Mouse (Mus musculus) liver, adult 2 months (tissue): ENCODE results near the gene Extl1. TPM values are rescaled to one million over a fixed set of nuclear protein-coding genes. Genes with fewer than 3 reads are reported as not detected.

ENCODE experiments used
- DNase-seq: peaks from one replicate; pipeline ENCODE4 v3.0.0-alpha.2; 2011; ENCODE audit warnings: low read depth, low spot score; ENCODE audit errors: extremely low read depth
- H3K27ac ChIP-seq: fragments of 200-500 bp; replicated peaks from 2 replicates; pipeline ENCODE4 v1.5.1; 2012; ENCODE audit warnings: low read depth, mild to moderate bottlenecking, control low read depth, inconsistent platforms, low read length; ENCODE audit not compliant: insufficient read depth
- H3K27me3 ChIP-seq: fragments of 200-500 bp; 2 replicates; pipeline ENCODE4 v1.6.1; 2012; ENCODE audit warnings: mild to moderate bottlenecking, moderate library complexity, low read length, inconsistent platforms; ENCODE audit not compliant: control insufficient read depth, insufficient read depth
- H3K36me3 ChIP-seq: fragments of 200-500 bp; 2 replicates; pipeline ENCODE4 v1.6.1; 2012; ENCODE audit warnings: low read length, inconsistent platforms; ENCODE audit not compliant: control insufficient read depth, insufficient read depth
- H3K4me1 ChIP-seq: fragments of 200-500 bp; 2 replicates; pipeline ENCODE4 v1.6.1; 2011; ENCODE audit warnings: low read length; ENCODE audit not compliant: control insufficient read depth, insufficient read depth
- H3K4me3 ChIP-seq: fragments of 200-500 bp; 2 replicates; pipeline ENCODE4 v1.5.1; 2011; ENCODE audit warnings: low read depth, mild to moderate bottlenecking, control low read depth, low read length, moderate library complexity; ENCODE audit not compliant: insufficient read depth
- H3K79me2 ChIP-seq: fragments of 200-500 bp; 2 replicates; pipeline ENCODE4 v1.6.1; 2012; ENCODE audit warnings: inconsistent platforms, mild to moderate bottlenecking, low read length, moderate library complexity; ENCODE audit not compliant: control insufficient read depth, insufficient read depth
- H3K9ac ChIP-seq: fragments of 200-500 bp; 2 replicates; pipeline ENCODE4 v1.6.1; 2012; ENCODE audit warnings: low read depth, mild to moderate bottlenecking, control low read depth, inconsistent platforms, low read length
- CTCF ChIP-seq: fragments of 200-500 bp; IDR thresholded peaks from 2 replicates; pipeline ENCODE4 v1.5.1; 2011; ENCODE audit warnings: low read depth, low read length, control low read depth
- POLR2A ChIP-seq: fragments of 200-500 bp; IDR thresholded peaks from 2 replicates; pipeline ENCODE4 v1.6.1; 2011; ENCODE audit warnings: low read length, control low read depth; ENCODE audit not compliant: insufficient read depth; ENCODE audit errors: extremely low read depth
- WGBS: fragments of 180-500 bp; shearing (Covaris S2); methylation state at CpG from one replicate; pipeline ENCODE4 v1.1.7; 2018; 5-methylcytosine and 5-hydroxymethylcytosine counted together
- polyA plus RNA-seq: library from polyadenylated mRNA; depleted of rRNA; stranded (reverse); fragments of >200 nt; gene quantifications from 2 replicates; pipeline ENCODE4 v1.2.3, GENCODE M21; 2012
- total RNA-seq: library from RNA; depleted of rRNA; stranded (reverse); fragments of >200 nt; gene quantifications from 2 replicates; pipeline ENCODE4 v1.2.3, GENCODE M21; 2014

Gene Extl1
- total and polyA plus RNA-seq, 2 experiments = 1.6 to 6.6 TPM

GRCm38 (mm10) chr4:134330281-134330680, 53.4 kb downstream of the Extl1 start:
- 64% methylated on average over 5 of the region's 5 CpGs for WGBS
- Histone ChIP-seq H3K79me2 (no peaks in the 10 kb centered on the region), H3K4me3 (no peak overlapping the region), H3K27ac (no peak overlapping the region), H3K4me1 (no peaks in the 10 kb centered on the region), H3K27me3 (no peaks in the 10 kb centered on the region), H3K9ac (no peak overlapping the region), H3K36me3 (no peaks in the 10 kb centered on the region)
- no peak for DNase-seq
- TF ChIP-seq POLR2A (no peak), CTCF (no peak)

DNA sequence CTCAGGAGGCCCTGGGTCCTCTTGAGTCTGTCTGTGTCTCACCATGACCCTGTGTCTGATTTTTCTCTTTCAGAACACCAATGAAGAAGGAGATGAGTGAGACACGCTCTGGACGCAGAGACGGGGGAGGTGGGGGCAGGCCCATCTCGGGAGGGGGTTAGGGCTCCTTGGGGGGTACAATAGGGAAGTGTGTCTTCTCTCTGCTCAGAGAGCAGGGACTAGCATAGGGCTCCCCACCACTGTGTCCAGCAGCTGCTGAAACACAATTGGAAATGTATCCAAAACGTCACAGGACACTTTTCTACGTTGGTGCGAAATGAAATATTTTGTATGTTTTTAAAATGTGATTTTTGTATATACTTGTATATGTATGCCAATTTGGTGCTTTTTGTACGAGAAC, 54.8 kb downstream of the Extl1 start:
- no peak for TF ChIP-seq POLR2A
- no peak for TF ChIP-seq CTCF
- H3K9ac ChIP-seq = no peak overlapping the region
- no peak overlapping the region for H3K27ac ChIP-seq
- DNase-seq = no peak
- 84% methylated on average over 8 of the region's 8 CpGs for WGBS
- H3K27me3 ChIP-seq = no peaks in the 10 kb centered on the region
- H3K4me3 ChIP-seq = no peak overlapping the region
- no peaks in the 10 kb centered on the region for H3K36me3 ChIP-seq
- H3K79me2 ChIP-seq = no peaks in the 10 kb centered on the region
- H3K4me1 ChIP-seq = no peaks in the 10 kb centered on the region

DNA sequence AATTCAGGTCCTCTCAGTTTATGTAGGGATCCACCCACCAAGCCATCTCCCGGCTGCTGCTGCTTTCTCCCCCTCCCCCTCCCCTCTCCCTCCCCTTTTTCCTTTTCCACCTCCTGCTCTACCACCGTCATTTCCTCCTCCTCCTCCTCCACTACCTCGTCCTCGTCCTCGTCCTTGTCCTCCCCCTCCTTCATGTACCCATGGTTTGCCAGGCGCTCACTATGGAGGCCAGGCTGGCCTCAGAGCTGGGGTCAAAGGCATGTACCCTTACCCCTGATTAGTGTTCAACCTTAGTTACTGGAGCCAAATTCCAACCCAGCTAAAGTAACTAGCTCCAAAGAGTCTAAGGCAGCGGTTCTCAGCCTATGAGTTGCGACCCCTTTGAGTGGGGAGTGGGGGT, 55.5 kb downstream of the Extl1 start:
- Histone ChIP-seq H3K9ac (no peak overlapping the region), H3K79me2 (no peaks in the 10 kb centered on the region), H3K4me1 (no peaks in the 10 kb centered on the region), H3K27me3 (no peaks in the 10 kb centered on the region), H3K4me3 (no peak overlapping the region), H3K27ac (no peak overlapping the region), H3K36me3 (no peaks in the 10 kb centered on the region)
- 71% methylated on average over 8 of the region's 8 CpGs for WGBS
- no peak for DNase-seq
- no peak for TF ChIP-seq POLR2A
- TF ChIP-seq CTCF = no peak

- no peak overlapping the region for H3K9ac ChIP-seq
- H3K4me1 ChIP-seq = no peaks in the 10 kb centered on the region
- H3K4me3 ChIP-seq = no peak overlapping the region
- no peak for DNase-seq
- WGBS = 50% methylated on average over 5 of the region's 5 CpGs
- no peaks in the 10 kb centered on the region for H3K36me3 ChIP-seq
- H3K27me3 ChIP-seq = no peaks in the 10 kb centered on the region
- no peak for TF ChIP-seq CTCF
- no peak for TF ChIP-seq POLR2A
- H3K27ac ChIP-seq = no peak overlapping the region
- H3K79me2 ChIP-seq = no peaks in the 10 kb centered on the region
Measured at GRCm38 (mm10) chr4:134326859-134327530, 56.7 kb downstream of the Extl1 start.

GRCm38 (mm10) chr4:134324655-134325054, 59.0 kb downstream of the Extl1 start:
- no peak for DNase-seq
- 17% methylated on average over 5 of the region's 5 CpGs for WGBS
- Histone ChIP-seq H3K27ac (no peak overlapping the region), H3K9ac (no peak overlapping the region), H3K36me3 (no peaks in the 10 kb centered on the region), H3K4me1 (no peaks in the 10 kb centered on the region), H3K27me3 (no peaks in the 10 kb centered on the region), H3K4me3 (no peak overlapping the region), H3K79me2 (no peaks in the 10 kb centered on the region)
- TF ChIP-seq CTCF = no peak
- no peak for TF ChIP-seq POLR2A

GRCm38 (mm10) chr4:134321524-134321923, 62.1 kb downstream of the Extl1 start:
- Histone ChIP-seq H3K36me3 (no peaks in the 10 kb centered on the region), H3K27me3 (no peaks in the 10 kb centered on the region), H3K9ac (no peak overlapping the region), H3K79me2 (no peaks in the 10 kb centered on the region), H3K4me3 (no peak overlapping the region), H3K4me1 (no peaks in the 10 kb centered on the region), H3K27ac (no peak overlapping the region)
- no peak for DNase-seq
- WGBS = 64% methylated on average over 3 of the region's 3 CpGs
- TF ChIP-seq CTCF (no peak), POLR2A (no peak)
